Mouse (Mus musculus): Measurements from ENCODE around the gene E130308A19Rik. TPM values are rescaled to one million over a fixed set of nuclear protein-coding genes. Genes with fewer than 3 reads are reported as not detected.

E130308A19Rik gene
- polyA plus RNA-seq, 1 experiment from 2014 or later: 8.3 TPM

GRCm38 (mm10) chr4:59596556-59596955 lies 29.5 kb upstream of the E130308A19Rik start:
- Histone ChIP-seq H3K9me3 (replicated peaks; ENCODE audit: control insufficient read depth, low read length) (no peaks in the 10 kb centered on the region), H3K27me3 (ENCODE audit: control insufficient read depth, insufficient read depth, low read depth, low read length) (no peaks in the 10 kb centered on the region), H3K4me2 (ENCODE audit: low read depth, low read length) (no peak overlapping the region), H3K36me3 (ENCODE audit: control insufficient read depth, insufficient read depth) (no peaks in the 10 kb centered on the region; the same call in 1 of the 2 replicates), H3K4me1 (ENCODE audit: control insufficient read depth, low read depth, low read length) (peaks cover 2% of the 10 kb centered on the region; the same call in 1 of the 2 replicates), H3K9ac (ENCODE audit: low read depth, low read length) (no peak overlapping the region), H3K27ac (ENCODE audit: low read length) (no peak overlapping the region), H3K4me3 (ENCODE audit: low read depth, low read length) (no peak overlapping the region)
- 78% methylated on average over 2 of the region's 2 CpGs for WGBS (ENCODE audit: insufficient replicate concordance)
- no peak for ATAC-seq (ENCODE audit: low read depth)

GRCm38 (mm10) chr4:59602704-59603103 lies 23.3 kb upstream of the E130308A19Rik start:
- Histone ChIP-seq H3K4me1 (ENCODE audit: control insufficient read depth, low read depth, low read length) (peaks cover 6% of the 10 kb centered on the region), H3K27me3 (ENCODE audit: control insufficient read depth, insufficient read depth, low read depth, low read length) (no peaks in the 10 kb centered on the region), H3K27ac (ENCODE audit: low read length) (no peak overlapping the region), H3K9ac (ENCODE audit: low read depth, low read length) (no peak overlapping the region), H3K4me2 (ENCODE audit: low read depth, low read length) (no peak overlapping the region), H3K9me3 (replicated peaks; ENCODE audit: control insufficient read depth, low read length) (no peaks in the 10 kb centered on the region), H3K4me3 (ENCODE audit: low read depth, low read length) (no peak overlapping the region), H3K36me3 (ENCODE audit: control insufficient read depth, insufficient read depth) (no peaks in the 10 kb centered on the region)
- 85% methylated on average over 4 of the region's 4 CpGs for WGBS (ENCODE audit: insufficient replicate concordance)
- ATAC-seq (ENCODE audit: low read depth): no peak

GRCm38 (mm10) chr4:59604892-59605291 lies 21.1 kb upstream of the E130308A19Rik start:
- H3K4me3 ChIP-seq (ENCODE audit: low read depth, low read length): no peak overlapping the region
- WGBS (ENCODE audit: insufficient replicate concordance): 34% methylated on average over 3 of the region's 3 CpGs
- no peaks in the 10 kb centered on the region for H3K9me3 ChIP-seq (replicated peaks; ENCODE audit: control insufficient read depth, low read length)
- no peaks in the 10 kb centered on the region for H3K36me3 ChIP-seq (ENCODE audit: control insufficient read depth, insufficient read depth)
- no peak overlapping the region for H3K27ac ChIP-seq (ENCODE audit: low read length)
- no peak overlapping the region for H3K4me2 ChIP-seq (ENCODE audit: low read depth, low read length)
- H3K4me1 ChIP-seq (ENCODE audit: control insufficient read depth, low read depth, low read length): peaks cover 6% of the 10 kb centered on the region
- no peak for ATAC-seq (ENCODE audit: low read depth)
- no peaks in the 10 kb centered on the region for H3K27me3 ChIP-seq (ENCODE audit: control insufficient read depth, insufficient read depth, low read depth, low read length)
- H3K9ac ChIP-seq (ENCODE audit: low read depth, low read length): no peak overlapping the region

- no peak overlapping the region for H3K4me2 ChIP-seq (ENCODE audit: low read depth, low read length)
- H3K4me3 ChIP-seq (ENCODE audit: low read depth, low read length): no peak overlapping the region
- no peak for ATAC-seq (ENCODE audit: low read depth)
- peaks cover 6% of the 10 kb centered on the region for H3K4me1 ChIP-seq (ENCODE audit: control insufficient read depth, low read depth, low read length)
- H3K36me3 ChIP-seq (ENCODE audit: control insufficient read depth, insufficient read depth): no peaks in the 10 kb centered on the region
- H3K27me3 ChIP-seq (ENCODE audit: control insufficient read depth, insufficient read depth, low read depth, low read length): no peaks in the 10 kb centered on the region
- no peak overlapping the region for H3K9ac ChIP-seq (ENCODE audit: low read depth, low read length)
- no peaks in the 10 kb centered on the region for H3K9me3 ChIP-seq (replicated peaks; ENCODE audit: control insufficient read depth, low read length)
- H3K27ac ChIP-seq (ENCODE audit: low read length): no peak overlapping the region
- 91% methylated on average over 3 of the region's 3 CpGs for WGBS (ENCODE audit: insufficient replicate concordance)
Measured at GRCm38 (mm10) chr4:59605501-59605900, 20.5 kb upstream of the E130308A19Rik start.

- H3K4me1 ChIP-seq (ENCODE audit: control insufficient read depth, low read depth, low read length): peaks cover 3% of the 10 kb centered on the region
- WGBS (ENCODE audit: insufficient replicate concordance): 28% methylated on average over 3 of the region's 3 CpGs
- no peak for ATAC-seq (ENCODE audit: low read depth)
- H3K9me3 ChIP-seq (replicated peaks; ENCODE audit: control insufficient read depth, low read length): no peaks in the 10 kb centered on the region
- no peak overlapping the region for H3K4me2 ChIP-seq (ENCODE audit: low read depth, low read length)
- H3K36me3 ChIP-seq (ENCODE audit: control insufficient read depth, insufficient read depth): no peaks in the 10 kb centered on the region
- no peak overlapping the region for H3K27ac ChIP-seq (ENCODE audit: low read length)
- H3K9ac ChIP-seq (ENCODE audit: low read depth, low read length): no peak overlapping the region
- H3K4me3 ChIP-seq (ENCODE audit: low read depth, low read length): no peak overlapping the region
- H3K27me3 ChIP-seq (ENCODE audit: control insufficient read depth, insufficient read depth, low read depth, low read length): no peaks in the 10 kb centered on the region
Measured at GRCm38 (mm10) chr4:59610411-59610810, 15.6 kb upstream of the E130308A19Rik start.

GRCm38 (mm10) chr4:59614986-59615385 lies 11.0 kb upstream of the E130308A19Rik start:
- ATAC-seq (ENCODE audit: low read depth): no peak

GRCm38 (mm10) chr4:59619611-59620245 lies 6.3 kb upstream of the E130308A19Rik start:
- Histone ChIP-seq H3K4me2 (ENCODE audit: low read depth, low read length) (no peak overlapping the region), H3K4me3 (ENCODE audit: low read depth, low read length) (no peak overlapping the region), H3K36me3 (ENCODE audit: control insufficient read depth, insufficient read depth) (no peaks in the 10 kb centered on the region), H3K27me3 (ENCODE audit: control insufficient read depth, insufficient read depth, low read depth, low read length) (no peaks in the 10 kb centered on the region), H3K27ac (ENCODE audit: low read length) (no peak overlapping the region), H3K4me1 (ENCODE audit: control insufficient read depth, low read depth, low read length) (no peaks in the 10 kb centered on the region; the same call in 1 of the 2 replicates), H3K9ac (ENCODE audit: low read depth, low read length) (no peak overlapping the region), H3K9me3 (replicated peaks; ENCODE audit: control insufficient read depth, low read length) (no peaks in the 10 kb centered on the region)
- 75% methylated on average over 5 of the region's 5 CpGs for WGBS (ENCODE audit: insufficient replicate concordance)
- no peak for ATAC-seq (ENCODE audit: low read depth)

More at GRCm38 (mm10) chr4:59614986-59615385, 11.0 kb upstream of the E130308A19Rik start:
- H3K4me2 ChIP-seq (ENCODE audit: low read depth, low read length): no peak overlapping the region
- no peaks in the 10 kb centered on the region for H3K27me3 ChIP-seq (ENCODE audit: control insufficient read depth, insufficient read depth, low read depth, low read length)
- H3K36me3 ChIP-seq (ENCODE audit: control insufficient read depth, insufficient read depth): no peaks in the 10 kb centered on the region
- H3K9ac ChIP-seq (ENCODE audit: low read depth, low read length): no peak overlapping the region
- H3K9me3 ChIP-seq (replicated peaks; ENCODE audit: control insufficient read depth, low read length): no peaks in the 10 kb centered on the region
- H3K4me1 ChIP-seq (ENCODE audit: control insufficient read depth, low read depth, low read length): no peaks in the 10 kb centered on the region
- WGBS (ENCODE audit: insufficient replicate concordance): 2% methylated on average over 1 of the region's 1 CpGs
- no peak overlapping the region for H3K27ac ChIP-seq (ENCODE audit: low read length)
- H3K4me3 ChIP-seq (ENCODE audit: low read depth, low read length): no peak overlapping the region

- WGBS (ENCODE audit: insufficient replicate concordance): 2% methylated on average over 18 of the region's 18 CpGs
- peak overlapping the region; percentile 84 for H3K27ac ChIP-seq (ENCODE audit: low read length)
- peak overlapping the region; percentile 95 for H3K9ac ChIP-seq (ENCODE audit: low read depth, low read length)
- peaks cover 9% of the 10 kb centered on the region for H3K4me1 ChIP-seq (ENCODE audit: control insufficient read depth, low read depth, low read length)
- H3K9me3 ChIP-seq (replicated peaks; ENCODE audit: control insufficient read depth, low read length): no peaks in the 10 kb centered on the region
- no peaks in the 10 kb centered on the region for H3K36me3 ChIP-seq (ENCODE audit: control insufficient read depth, insufficient read depth)
- H3K4me2 ChIP-seq (ENCODE audit: low read depth, low read length): peak overlapping the region; percentile 87
- ATAC-seq (ENCODE audit: low read depth): peak; percentile 53
- no peaks in the 10 kb centered on the region for H3K27me3 ChIP-seq (ENCODE audit: control insufficient read depth, insufficient read depth, low read depth, low read length)
- peak overlapping the region; percentile 96 for H3K4me3 ChIP-seq (ENCODE audit: low read depth, low read length)
Measured at GRCm38 (mm10) chr4:59625676-59625997, 374 bp upstream of the E130308A19Rik start.

GRCm38 (mm10) chr4:59628255-59628654 lies 2.2 kb downstream of the E130308A19Rik start:
- Histone ChIP-seq H3K4me1 (ENCODE audit: control insufficient read depth, low read depth, low read length) (peaks cover 9% of the 10 kb centered on the region), H3K4me2 (ENCODE audit: low read depth, low read length) (no peak overlapping the region), H3K9me3 (replicated peaks; ENCODE audit: control insufficient read depth, low read length) (no peaks in the 10 kb centered on the region)

More at GRCm38 (mm10) chr4:59628255-59628654, 2.2 kb downstream of the E130308A19Rik start:
- no peak overlapping the region for H3K9ac ChIP-seq (ENCODE audit: low read depth, low read length)
- WGBS (ENCODE audit: insufficient replicate concordance): 37% methylated on average over 4 of the region's 4 CpGs
- no peak for ATAC-seq (ENCODE audit: low read depth)
- H3K27ac ChIP-seq (ENCODE audit: low read length): no peak overlapping the region
- H3K27me3 ChIP-seq (ENCODE audit: control insufficient read depth, insufficient read depth, low read depth, low read length): no peaks in the 10 kb centered on the region
- no peaks in the 10 kb centered on the region for H3K36me3 ChIP-seq (ENCODE audit: control insufficient read depth, insufficient read depth)
- H3K4me3 ChIP-seq (ENCODE audit: low read depth, low read length): no peak overlapping the region

Measured in liver, embryonic 16.5 days (tissue).